Mouse (Mus musculus): Measurements from ENCODE around the gene Serpina3k. TPM values are rescaled to one million over a fixed set of nuclear protein-coding genes. Genes with fewer than 3 reads are reported as not detected.
"Not testable (repeated sequence)": the region's sequence is repeated elsewhere in the genome, so short reads cannot be mapped to it uniquely, and the experiment has no call there.

Serpina3k gene
- polyA plus RNA-seq, 1 experiment from 2014 or later = not detected

DNA sequence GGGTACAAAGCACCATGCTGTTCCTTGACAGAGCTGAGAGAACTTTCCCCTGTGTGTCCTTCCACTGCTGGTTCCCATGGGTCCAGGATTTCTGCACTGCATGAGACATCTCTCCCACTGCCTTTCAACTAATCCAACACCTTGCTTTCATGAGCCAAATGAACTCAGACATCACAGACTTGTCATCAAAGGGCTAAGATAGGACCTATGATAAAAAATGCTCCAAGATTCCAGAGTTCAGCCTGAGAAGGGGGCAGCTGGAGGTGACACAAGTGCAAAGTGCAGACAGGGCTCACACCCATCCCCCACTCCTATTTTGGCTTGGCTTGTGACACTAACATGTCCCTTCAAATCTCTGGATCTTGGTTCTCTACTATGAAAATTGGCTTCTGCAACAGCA, 50.2 kb downstream of the Serpina3k start:
- Histone ChIP-seq H3K27me3 (replicated peaks) (no peaks in the 10 kb centered on the region), H3K4me3 (no peak overlapping the region), H3K27ac (replicated peaks) (no peak overlapping the region), H3K36me3 (no peaks in the 10 kb centered on the region), H3K4me1 (no peaks in the 10 kb centered on the region), H3K9ac (no peak overlapping the region), H3K4me2 (no peak overlapping the region), H3K9me3 (no peaks in the 10 kb centered on the region)
- no peak for ATAC-seq (ENCODE audit: extremely low read depth, insufficient number of reproducible peaks, low FRiP score, low TSS enrichment)

DNA sequence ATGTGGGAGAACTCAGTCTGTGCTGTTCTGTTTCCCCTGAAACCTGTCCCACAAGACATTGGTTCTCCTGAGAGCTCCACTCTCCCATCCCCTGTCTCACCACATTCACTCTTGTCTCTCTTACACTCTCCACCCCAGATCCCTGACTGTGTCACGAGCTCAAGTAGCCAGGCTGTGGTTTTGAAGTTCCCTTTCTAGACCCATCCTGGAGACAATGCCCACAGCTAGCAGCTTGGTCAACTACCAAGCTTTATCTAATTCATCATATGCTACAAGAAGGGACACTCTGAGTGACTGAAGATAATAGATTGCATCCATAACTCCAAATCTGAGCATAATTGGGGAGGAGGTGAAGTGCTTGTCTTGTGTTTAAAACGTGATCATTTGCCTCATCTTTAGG, 52.8 kb downstream of the Serpina3k start:
- not testable (repeated sequence) for H3K27ac ChIP-seq (replicated peaks); H3K9me3 ChIP-seq; H3K27me3 ChIP-seq (replicated peaks); H3K9ac ChIP-seq; ATAC-seq (ENCODE audit: extremely low read depth, insufficient number of reproducible peaks, low FRiP score, low TSS enrichment); H3K4me1 ChIP-seq; H3K4me3 ChIP-seq; H3K36me3 ChIP-seq; H3K4me2 ChIP-seq
- WGBS = 47% methylated on average over 2 of the region's 2 CpGs

Other genes with a start within 250 kb of the Serpina3k start
- gene Serpina5, start 237.4 kb upstream of the Serpina3k start, polyA plus RNA-seq (2015; fragmentation: Nextera tagmentation; extraction: Ambion mirVana) = not detected in 2 replicates
- not detected in 2 replicates for gene Serpina3a, start 225.8 kb upstream of the Serpina3k start, polyA plus RNA-seq (2015; fragmentation: Nextera tagmentation; extraction: Ambion mirVana)
- 0.11 and 0.16 TPM in 2 replicates for gene Serpina3b, start 210.5 kb upstream of the Serpina3k start, polyA plus RNA-seq (2015; fragmentation: Nextera tagmentation; extraction: Ambion mirVana)
- 0.13 TPM in 1 of 2 replicates, not detected in the other for gene Serpina3c, start 184.6 kb upstream of the Serpina3k start, polyA plus RNA-seq (2015; fragmentation: Nextera tagmentation; extraction: Ambion mirVana)
- 0.06 TPM in 1 of 2 replicates, not detected in the other for gene Serpina3f, start 123.9 kb upstream of the Serpina3k start, polyA plus RNA-seq (2015; fragmentation: Nextera tagmentation; extraction: Ambion mirVana)
- 2.7 and 2.8 TPM in 2 replicates for gene Serpina3g, start 102.2 kb upstream of the Serpina3k start, polyA plus RNA-seq (2015; fragmentation: Nextera tagmentation; extraction: Ambion mirVana)
- 0.12 and 0.22 TPM in 2 replicates for gene Serpina3i, start 75.4 kb upstream of the Serpina3k start, polyA plus RNA-seq (2015; fragmentation: Nextera tagmentation; extraction: Ambion mirVana)
- gene Serpina3j, start 23.9 kb upstream of the Serpina3k start, polyA plus RNA-seq (2015; fragmentation: Nextera tagmentation; extraction: Ambion mirVana) = not detected in 2 replicates
- gene Serpina3m, start within 50 bp of the Serpina3k start, polyA plus RNA-seq (2015; fragmentation: Nextera tagmentation; extraction: Ambion mirVana) = not detected in 2 replicates
- gene Serpina3n, start 68.2 kb downstream of the Serpina3k start, polyA plus RNA-seq (2015; fragmentation: Nextera tagmentation; extraction: Ambion mirVana) = 0.47 and 0.64 TPM in 2 replicates
- 0.27 and 0.56 TPM in 2 replicates for gene Gsc, start 134.8 kb downstream of the Serpina3k start, polyA plus RNA-seq (2015; fragmentation: Nextera tagmentation; extraction: Ambion mirVana)